Comparison of ENCODE assay signal across 10 mouse cellular contexts in the genomic region with DNA sequence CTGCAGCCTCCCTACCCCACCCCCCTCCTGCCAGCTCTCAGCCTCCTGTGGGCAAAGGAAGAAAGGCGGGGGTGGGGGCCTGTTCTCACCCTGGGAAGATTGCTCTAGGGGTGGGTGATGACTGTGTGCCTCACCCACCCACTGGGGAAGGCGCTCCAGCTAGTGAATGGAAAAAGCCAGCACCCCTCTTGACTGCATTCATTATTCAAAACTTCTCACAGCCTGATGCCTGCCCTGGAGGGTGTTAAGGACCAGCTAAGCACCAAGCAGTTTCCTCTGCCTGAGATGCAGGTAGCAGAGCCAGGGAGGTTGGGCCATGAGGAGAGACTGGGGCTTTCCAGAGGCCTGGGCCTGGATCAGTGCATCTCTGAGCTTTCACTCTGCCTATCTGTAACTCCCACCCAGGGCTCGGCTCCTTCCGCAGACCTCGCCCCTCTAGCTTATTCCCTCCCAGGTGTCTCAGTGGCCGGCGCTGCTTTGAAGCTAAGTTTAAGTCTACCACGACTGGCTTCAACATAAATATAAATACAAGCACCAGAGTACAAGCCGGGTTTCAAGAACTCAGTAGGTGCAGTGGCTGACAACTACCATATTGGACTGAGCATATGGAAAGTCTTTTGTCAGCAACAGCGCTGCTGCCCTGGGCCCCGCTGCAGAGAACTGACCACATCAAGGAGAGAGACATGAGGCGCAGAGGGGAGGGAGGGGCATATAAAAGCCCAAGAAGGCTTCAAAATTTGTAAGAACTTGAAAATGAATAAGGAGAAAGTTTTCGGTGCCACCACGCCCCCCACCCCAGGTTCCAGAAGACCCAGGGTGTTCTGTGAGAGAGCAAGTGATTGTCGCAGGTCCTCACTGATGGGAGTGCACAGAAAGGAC.
DNase-seq lines count a peak whose midpoint lies in the region; ATAC-seq and TF ChIP-seq lines count a peak whose summit lies in the region.
"Had no signal": no experiment of that assay in that cellular context is flagged by ENCODE, and none has a peak within 500 bp of the region (broad histone marks: within the 10 kb centered on the region; RNA-seq: fewer than 3 reads in every experiment).

No protein-coding gene starts in this region.

- TF ChIP-seq CTCF in gastrocnemius, adult 2 months (IDR thresholded peaks at IDR 0.05), result no peak
- no peak for TF ChIP-seq CTCF in liver, postnatal 0 days (IDR thresholded peaks at IDR 0.05; ENCODE audit: low read depth)

- no peaks in the 10 kb centered on the region for H3K9me3 ChIP-seq in hindbrain, embryonic 10.5 days
- no peaks in the 10 kb centered on the region for H3K9me3 ChIP-seq in hindbrain, embryonic 14.5 days (ENCODE audit: control insufficient read depth, low read length)
- no peaks in the 10 kb centered on the region for H3K9me3 ChIP-seq in forebrain, embryonic 12.5 days
- no peaks in the 10 kb centered on the region for H3K9me3 ChIP-seq in midbrain, embryonic 14.5 days (ENCODE audit: control insufficient read depth, low read length)
- no peaks in the 10 kb centered on the region for H3K9me3 ChIP-seq in liver, postnatal 0 days (ENCODE audit: low read length)

- peaks cover 24% of the 10 kb centered on the region for H3K4me1 ChIP-seq in hindbrain, embryonic 10.5 days (replicated peaks)
- H3K4me1 ChIP-seq in hindbrain, embryonic 14.5 days (replicated peaks; ENCODE audit: control insufficient read depth, insufficient read depth, low read length), result peaks cover 16% of the 10 kb centered on the region
- H3K4me1 ChIP-seq in forebrain, embryonic 12.5 days, result peaks cover 16% of the 10 kb centered on the region
- peaks cover 13% of the 10 kb centered on the region for H3K4me1 ChIP-seq in midbrain, embryonic 14.5 days (ENCODE audit: control insufficient read depth, insufficient read depth, low read length)
- H3K4me1 ChIP-seq in liver, postnatal 0 days (ENCODE audit: insufficient read depth), result no peaks in the 10 kb centered on the region

- ATAC-seq in hindbrain, embryonic 14.5 days (ENCODE audit: low FRiP score), result no peak
- peak; percentile 78 for ATAC-seq in CD4-positive, CD25-positive, alpha-beta regulatory T cell, adult 4 months
- ATAC-seq in forebrain, embryonic 12.5 days (ENCODE audit: low FRiP score), result peak; percentile 32
- 0 out of 2 replicates have a peak, but pooled peaks have one; percentile 53 for ATAC-seq in midbrain, embryonic 14.5 days (ENCODE audit: low FRiP score, low TSS enrichment)
- ATAC-seq in liver, postnatal 0 days, result no peak
- ATAC-seq in monocyte, adult 5-6 weeks (replicated peaks; ENCODE audit: insufficient number of reproducible peaks, low FRiP score, low TSS enrichment, poor library complexity, severe bottlenecking), result no peak

- peak overlapping the region; percentile 59 for H3K27ac ChIP-seq in hindbrain, embryonic 10.5 days
- no peak overlapping the region for H3K27ac ChIP-seq in hindbrain, embryonic 14.5 days
- peak overlapping the region; percentile 19; the same call in 1 of the 2 replicates for H3K27ac ChIP-seq in forebrain, embryonic 12.5 days
- H3K27ac ChIP-seq in midbrain, embryonic 14.5 days (replicated peaks; ENCODE audit: low read depth, low read length), result no peak overlapping the region
- no peak overlapping the region for H3K27ac ChIP-seq in gastrocnemius, adult 2 months
- H3K27ac ChIP-seq in liver, postnatal 0 days (ENCODE audit: low read depth), result no peak overlapping the region

- H3K36me3 ChIP-seq in hindbrain, embryonic 10.5 days, result no peaks in the 10 kb centered on the region
- no peaks in the 10 kb centered on the region for H3K36me3 ChIP-seq in hindbrain, embryonic 14.5 days (replicated peaks; ENCODE audit: control insufficient read depth, insufficient read depth)
- no peaks in the 10 kb centered on the region for H3K36me3 ChIP-seq in forebrain, embryonic 12.5 days (replicated peaks)
- no peaks in the 10 kb centered on the region for H3K36me3 ChIP-seq in midbrain, embryonic 14.5 days (ENCODE audit: control insufficient read depth, insufficient read depth, low read length)
- H3K36me3 ChIP-seq in liver, postnatal 0 days (replicated peaks; ENCODE audit: insufficient read depth, low read length), result no peaks in the 10 kb centered on the region

- 24% methylated on average over 15 of the region's 15 CpGs for WGBS in hindbrain, embryonic 10.5 days
- WGBS in hindbrain, embryonic 14.5 days, result 31% methylated on average over 15 of the region's 15 CpGs
- 29% methylated on average over 15 of the region's 15 CpGs for WGBS in forebrain, embryonic 12.5 days
- WGBS in midbrain, embryonic 14.5 days, result 25% methylated on average over 15 of the region's 15 CpGs
- 31% methylated on average over 15 of the region's 15 CpGs for WGBS in liver, postnatal 0 days (ENCODE audit: insufficient replicate concordance)

- H3K27me3 ChIP-seq in hindbrain, embryonic 10.5 days (ENCODE audit: insufficient read depth, poor library complexity, severe bottlenecking), result peaks cover 29% of the 10 kb centered on the region
- H3K27me3 ChIP-seq in hindbrain, embryonic 14.5 days (ENCODE audit: control insufficient read depth, insufficient read depth, low read length), result no peaks in the 10 kb centered on the region
- H3K27me3 ChIP-seq in forebrain, embryonic 12.5 days, result peaks cover 13% of the 10 kb centered on the region
- no peaks in the 10 kb centered on the region for H3K27me3 ChIP-seq in midbrain, embryonic 14.5 days (ENCODE audit: control insufficient read depth, insufficient read depth, low read length)
- H3K27me3 ChIP-seq in liver, postnatal 0 days (ENCODE audit: insufficient read depth, low read length), result peaks cover 12% of the 10 kb centered on the region; the same call in 1 of the 2 replicates

- no peak for DNase-seq in hindbrain, embryonic 10.5 days (ENCODE audit: low spot score)
- DNase-seq in hindbrain, embryonic 14.5 days (ENCODE audit: low spot score), result no peak
- no peak for DNase-seq in midbrain, embryonic 14.5 days
- no peak for DNase-seq in gastrocnemius, adult 2 months
- no peak for DNase-seq in liver, postnatal 0 days
- DNase-seq: gastrocnemius, postnatal 14 days; kidney, adult 11 months had no signal

- H3K4me2 ChIP-seq in hindbrain, embryonic 14.5 days (replicated peaks), result no peak overlapping the region
- H3K4me2 ChIP-seq in forebrain, embryonic 12.5 days, result no peak overlapping the region
- no peak overlapping the region for H3K4me2 ChIP-seq in midbrain, embryonic 14.5 days (ENCODE audit: low read length)
- no peak overlapping the region for H3K4me2 ChIP-seq in liver, postnatal 0 days (ENCODE audit: low read depth, low read length)

- H3K9ac ChIP-seq in hindbrain, embryonic 14.5 days, result no peak overlapping the region
- H3K9ac ChIP-seq in forebrain, embryonic 12.5 days, result no peak overlapping the region
- H3K9ac ChIP-seq in midbrain, embryonic 14.5 days (replicated peaks; ENCODE audit: low read length), result no peak overlapping the region
- H3K9ac ChIP-seq in liver, postnatal 0 days (replicated peaks), result no peak overlapping the region

- no peak for TF ChIP-seq EP300 in liver, postnatal 0 days (IDR thresholded peaks at IDR 0.05; ENCODE audit: low read depth)

- intact Hi-C loops in gastrocnemius, adult 2 months (cut with DNase I), result no loop called here

- no peak overlapping the region for H3K4me3 ChIP-seq in hindbrain, embryonic 10.5 days
- H3K4me3 ChIP-seq in hindbrain, embryonic 14.5 days (replicated peaks; ENCODE audit: low read length), result no peak overlapping the region
- no peak overlapping the region for H3K4me3 ChIP-seq in forebrain, embryonic 12.5 days (replicated peaks)
- no peak overlapping the region for H3K4me3 ChIP-seq in midbrain, embryonic 14.5 days (replicated peaks; ENCODE audit: low read depth, low read length)
- H3K4me3 ChIP-seq in gastrocnemius, adult 2 months, result no peak overlapping the region
- no peak overlapping the region for H3K4me3 ChIP-seq in liver, postnatal 0 days (ENCODE audit: low read depth, low read length)

Comparison
In these comparisons a context has a peak if more than half of its experiments do, and no peak if none do; other contexts are left out.
1. H3K27ac ChIP-seq: peak in hindbrain, embryonic 10.5 days (single experiment) and forebrain, embryonic 12.5 days (single experiment); none in hindbrain, embryonic 14.5 days (single experiment), midbrain, embryonic 14.5 days (single experiment), gastrocnemius, adult 2 months (single experiment) and liver, postnatal 0 days (single experiment).
2. ATAC-seq: peak in CD4-positive, CD25-positive, alpha-beta regulatory T cell, adult 4 months (single experiment), forebrain, embryonic 12.5 days (single experiment) and midbrain, embryonic 14.5 days (single experiment); none in hindbrain, embryonic 14.5 days (single experiment), liver, postnatal 0 days (single experiment) and monocyte, adult 5-6 weeks (single experiment).